Mouse (Mus musculus) liver, embryonic 14.5 days (tissue): Measurements from ENCODE around the gene Sgsm1.

Experiments used
- CTCF ChIP-seq: IDR thresholded peaks from 2 replicates; pipeline ENCODE4 v1.5.1; 2016; ENCODE audit warnings: antibody characterized with exemption, low read depth, control low read depth
- EP300 ChIP-seq: IDR thresholded peaks from 2 replicates; pipeline ENCODE4 v1.6.1; 2016; ENCODE audit warnings: antibody characterized with exemption, low read depth

GRCm38 (mm10) chr5:113193762-113194161 lies 116.8 kb downstream of the Sgsm1 start:
- TF ChIP-seq CTCF = no peak
- no peak for TF ChIP-seq EP300
